Mouse (Mus musculus): ENCODE results near the gene Banp.

GRCm38 (mm10) chr8:122078321-122078720 is 128.8 kb downstream of the Banp start:
- TF ChIP-seq CTCF (IDR thresholded peaks at IDR 0.05; ENCODE audit: extremely low read depth, insufficient read depth, low read length) (no peak), POLR2A (IDR thresholded peaks at IDR 0.05; ENCODE audit: extremely low read depth, insufficient read depth, low read length) (no peak)
